Mouse (Mus musculus) heart, adult 2 months (tissue): Measurements from ENCODE around the gene Fastkd3.

Experiments used
- CTCF ChIP-seq: fragments of 200-600 bp; IDR thresholded peaks from 2 replicates; pipeline ENCODE4 v1.8.1; 2022; ENCODE audit warnings: antibody characterized with exemption, mild to moderate bottlenecking, moderate library complexity
- EP300 ChIP-seq: fragments of 200-500 bp; IDR thresholded peaks from 2 replicates; pipeline ENCODE4 v1.6.1; 2011; ENCODE audit warnings: low read depth, low read length, control low read depth; ENCODE audit not compliant: insufficient read depth
- POLR2A ChIP-seq: fragments of 200-500 bp; IDR thresholded peaks from 2 replicates; pipeline ENCODE4 v1.6.1; 2011; ENCODE audit warnings: mild to moderate bottlenecking, low read depth, low read length, control low read depth; ENCODE audit not compliant: insufficient read depth

DNA sequence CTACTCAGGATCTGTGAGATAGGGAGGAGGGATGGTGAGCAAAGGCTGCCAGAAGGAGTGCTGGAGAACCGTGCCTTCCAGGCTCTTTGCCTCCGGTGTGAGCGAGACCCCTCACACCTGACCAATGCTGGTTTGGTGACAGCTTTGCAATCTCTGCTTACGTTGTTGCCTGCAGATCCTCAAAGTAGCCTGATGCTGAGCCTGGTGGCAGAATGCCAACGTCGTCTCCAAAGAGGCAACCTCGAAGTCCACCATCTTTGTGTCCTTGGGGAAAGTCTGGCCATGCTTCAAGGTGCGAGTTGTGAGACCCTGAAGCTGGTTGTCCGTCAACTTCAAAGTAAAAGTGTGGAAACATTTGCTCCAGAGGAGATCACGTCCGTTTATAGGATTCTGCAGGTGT lies 1.9 kb downstream of the Fastkd3 start:
- TF ChIP-seq CTCF: no peak
- TF ChIP-seq POLR2A: no peak
- no peak for TF ChIP-seq EP300
